Mouse (Mus musculus): ENCODE measurements around the gene Ppp4c.

Gene Ppp4c

DNA sequence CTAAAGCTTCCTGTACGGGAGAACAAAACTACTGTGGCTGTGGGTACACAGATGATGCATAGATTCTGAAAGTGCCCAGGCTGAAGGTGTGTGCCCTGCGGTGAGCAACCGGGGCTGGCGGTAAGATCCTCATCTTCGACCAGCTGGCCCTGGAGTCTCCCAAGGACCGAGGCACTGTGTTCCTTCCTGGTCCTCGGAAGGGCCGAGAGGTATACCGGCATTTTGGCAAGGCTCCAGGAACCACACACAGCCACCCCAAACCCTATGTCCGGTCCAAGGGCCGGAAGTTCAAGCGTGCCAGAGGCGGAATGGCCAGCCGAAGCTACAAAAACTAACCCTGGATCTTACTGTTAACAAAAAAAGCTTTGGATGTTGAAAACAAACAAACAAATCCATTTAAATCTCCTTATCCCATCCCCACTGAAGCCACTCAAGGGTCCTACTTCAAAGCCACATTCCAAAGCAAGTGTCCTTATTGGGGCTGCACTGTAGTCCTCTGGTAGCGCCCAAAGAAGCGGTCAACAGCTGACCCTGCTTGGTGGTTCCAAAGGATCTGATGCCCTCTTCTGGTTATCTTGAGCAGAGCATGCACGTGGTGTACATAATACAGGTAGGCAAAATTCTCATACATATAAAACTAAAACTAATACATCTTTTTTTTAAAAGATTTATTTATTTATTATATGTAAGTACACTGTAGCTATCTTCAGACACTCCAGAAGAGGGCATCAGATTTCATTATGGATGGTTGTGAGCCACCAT lies 42.5 kb downstream of the Ppp4c start:
- DNase-seq: no peak

DNA sequence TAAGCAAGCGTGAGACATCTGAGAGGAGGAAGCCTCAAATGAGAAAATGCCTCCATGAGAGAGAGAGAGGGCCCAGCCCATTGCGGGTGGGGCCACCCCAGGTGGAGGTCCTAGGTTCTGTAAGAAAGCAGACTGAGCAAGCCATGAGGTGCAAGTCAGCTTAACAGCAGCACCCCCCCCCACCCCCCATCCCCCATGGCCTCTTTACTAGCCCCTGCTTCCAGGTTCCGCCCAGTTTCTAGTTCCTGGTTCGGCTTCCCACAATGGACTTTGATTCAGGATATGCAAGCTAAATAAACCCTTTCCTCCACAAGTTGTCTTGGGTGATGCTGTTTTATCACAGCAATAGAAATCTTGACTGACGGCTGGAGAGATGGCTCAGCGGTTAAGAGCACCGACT lies 43.5 kb downstream of the Ppp4c start:
- no peak for DNase-seq

DNA sequence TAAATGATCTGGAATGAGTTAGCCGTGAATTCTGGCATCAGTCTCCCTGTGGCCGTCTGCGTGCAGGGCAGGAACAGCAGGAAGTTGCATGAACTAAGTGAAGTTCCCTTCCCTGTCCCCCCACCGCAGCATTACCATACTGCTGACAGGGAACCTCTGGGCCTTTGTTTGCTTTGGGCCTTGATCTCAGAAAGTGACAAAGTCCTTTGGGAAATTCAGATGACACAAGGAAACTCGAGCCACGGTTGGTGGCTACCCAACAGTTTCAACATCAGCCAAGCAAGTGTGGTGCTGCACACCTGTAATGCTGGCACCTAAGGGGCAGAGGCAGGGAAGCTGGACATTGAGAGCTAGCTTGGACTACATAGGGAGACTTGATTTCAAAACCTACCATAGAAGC lies 45.5 kb downstream of the Ppp4c start:
- DNase-seq: peak in 1 of 2 experiments; percentile 16

DNA sequence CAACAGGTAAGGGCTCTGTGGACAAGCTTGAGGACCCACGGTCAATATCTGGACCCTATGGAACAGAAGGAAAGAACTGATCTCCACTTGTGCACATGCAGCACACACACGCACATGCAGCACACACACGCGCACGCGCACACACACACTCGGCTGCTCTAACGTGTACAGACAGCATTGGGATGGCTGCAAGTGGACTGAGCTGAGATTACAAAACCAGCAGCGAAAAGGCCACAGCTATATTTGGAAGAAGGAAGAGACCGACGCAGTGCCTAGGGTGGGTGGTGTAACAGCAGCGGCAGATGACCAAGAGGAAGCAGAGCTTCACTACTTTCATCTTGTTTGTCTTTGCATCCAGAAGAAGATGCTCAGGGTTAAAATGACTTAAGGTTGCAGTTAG lies 46.2 kb downstream of the Ppp4c start:
- DNase-seq: peak in 1 of 2 experiments; percentile 16

DNA sequence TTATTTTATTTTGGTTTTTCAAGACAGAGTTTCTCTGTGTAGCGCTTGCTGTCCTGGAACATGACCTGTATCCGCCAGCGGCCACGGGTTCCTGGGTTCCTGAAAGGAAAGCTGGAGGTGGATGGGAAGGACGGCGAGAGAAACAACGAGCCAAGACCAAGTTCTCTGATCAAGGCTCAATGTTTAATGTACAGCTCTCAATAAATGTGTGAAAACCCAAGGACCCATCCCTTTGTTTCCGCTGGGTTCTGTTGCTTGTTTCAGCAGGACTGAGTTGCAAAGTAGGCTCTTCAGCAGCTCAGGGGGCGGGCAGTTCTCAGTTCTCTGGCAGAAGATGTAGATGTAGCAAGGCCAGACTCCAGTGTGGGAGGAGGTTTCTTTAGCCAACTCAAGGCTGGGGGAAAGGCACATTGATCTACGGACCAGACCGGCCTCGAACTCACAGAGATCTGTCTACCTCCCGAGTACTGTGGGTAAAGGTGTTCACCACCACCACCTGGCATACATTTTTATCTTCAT lies 50.3 kb downstream of the Ppp4c start:
- no peak for DNase-seq

DNA sequence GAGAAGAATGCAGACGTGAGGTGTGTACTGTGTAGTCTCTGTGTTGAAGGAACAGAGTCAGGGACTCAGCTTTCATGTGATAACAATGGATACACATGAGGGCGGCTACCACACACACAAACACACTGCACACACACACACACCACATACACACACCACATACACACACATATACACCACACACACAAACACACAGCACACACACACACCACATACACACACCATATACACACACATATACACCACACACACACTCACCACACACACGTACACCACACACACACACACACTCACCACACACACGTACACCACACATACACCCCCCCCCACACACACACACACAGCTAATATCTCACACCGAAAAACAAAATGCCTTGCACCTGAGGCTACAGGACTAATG lies 50.8 kb downstream of the Ppp4c start:
- no peak for DNase-seq

DNA sequence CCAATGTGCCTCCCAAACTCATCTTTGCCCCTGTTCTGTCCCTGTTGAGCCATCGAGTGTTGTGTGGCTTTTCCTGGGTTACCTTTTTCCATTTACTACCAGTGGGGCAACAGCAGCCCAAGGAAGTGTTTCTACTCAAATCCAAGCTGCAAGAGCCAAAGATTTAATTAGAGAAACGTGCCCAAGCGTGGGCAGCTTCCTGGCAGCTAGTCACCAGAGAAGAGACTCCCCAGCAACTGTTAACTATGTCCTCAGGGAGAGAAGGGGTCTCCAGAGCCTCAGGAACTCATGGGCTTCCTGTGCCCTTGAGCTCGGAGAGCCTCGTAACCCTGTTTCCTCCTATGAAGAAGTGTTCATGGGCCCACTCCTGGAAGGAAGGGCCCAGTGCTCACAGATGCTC lies 51.3 kb downstream of the Ppp4c start:
- no peak for DNase-seq

DNA sequence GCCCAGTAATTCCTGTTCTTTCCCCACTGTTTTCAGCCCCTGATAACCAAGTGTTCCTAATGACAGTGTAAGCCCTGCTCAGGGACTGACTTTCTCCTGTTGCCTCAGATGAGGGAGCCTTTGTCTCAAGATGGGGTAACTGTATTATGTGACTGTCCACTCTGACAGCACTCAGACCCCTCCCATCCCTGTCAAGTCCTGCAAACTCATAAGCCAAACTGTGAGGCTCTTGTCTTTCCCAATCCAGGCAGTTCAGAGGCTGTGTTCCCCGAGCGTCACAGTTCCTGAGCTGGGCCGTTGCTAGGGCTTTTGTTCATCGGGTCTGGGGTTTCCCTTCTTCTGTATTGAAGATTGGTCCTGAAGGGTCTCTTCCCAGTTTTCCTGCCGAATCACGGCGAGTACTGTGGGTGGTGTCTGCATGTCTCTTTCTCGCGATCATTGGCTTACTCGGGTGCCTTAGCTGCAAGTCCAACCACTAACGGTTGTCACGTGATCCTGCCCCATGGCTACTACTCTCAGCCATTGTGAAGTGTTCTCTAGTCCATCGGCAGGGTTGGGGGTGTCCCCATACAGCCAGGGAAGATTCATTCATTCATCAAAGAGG lies 52.1 kb downstream of the Ppp4c start:
- no peak for DNase-seq

DNA sequence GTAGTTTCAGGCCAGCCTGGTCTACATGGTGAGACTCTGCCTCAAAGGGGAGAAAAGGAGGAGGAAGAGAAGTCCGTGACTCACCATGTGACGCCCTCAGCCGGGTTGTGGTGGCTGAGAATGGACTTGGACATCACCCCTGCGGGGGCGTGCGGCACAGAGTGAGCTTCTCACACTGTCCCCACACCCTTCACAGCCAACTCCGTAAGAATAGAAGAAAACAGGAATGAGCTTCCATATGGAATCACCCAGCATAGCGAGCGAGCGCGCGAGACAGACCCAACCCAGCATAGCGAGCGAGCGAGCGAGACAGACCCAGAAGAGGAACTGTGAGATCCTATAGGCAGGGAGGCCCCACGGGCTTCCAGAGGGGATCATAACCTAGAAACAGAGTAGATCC lies 52.7 kb downstream of the Ppp4c start:
- DNase-seq: no peak

DNA sequence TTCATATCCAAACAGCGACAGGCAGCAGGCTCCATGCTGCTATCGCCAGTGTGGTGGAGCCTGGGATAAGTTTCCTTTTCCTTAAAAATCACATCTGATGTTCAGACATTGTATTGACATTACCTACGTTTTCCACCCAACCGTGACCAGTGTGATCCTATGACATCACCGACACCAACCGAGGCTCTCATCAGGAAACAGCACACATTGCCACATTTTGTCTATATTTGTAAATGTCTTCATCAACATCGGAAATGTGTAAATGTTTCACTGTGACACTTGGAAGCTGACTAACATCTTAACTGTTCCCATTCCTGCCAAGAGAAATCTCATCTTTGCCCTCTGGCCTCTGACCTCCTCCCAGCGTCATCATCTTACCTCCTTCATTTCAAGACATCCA lies 56.2 kb downstream of the Ppp4c start:
- no peak for DNase-seq

Data from kidney, postnatal 36 days (tissue).